Mouse (Mus musculus) thymus, postnatal 4 days (tissue): ENCODE results near the gene Erg.

Experiments used
- DNase-seq: peaks from one replicate; pipeline ENCODE4 v3.0.0; 2021

The Erg gene

DNA sequence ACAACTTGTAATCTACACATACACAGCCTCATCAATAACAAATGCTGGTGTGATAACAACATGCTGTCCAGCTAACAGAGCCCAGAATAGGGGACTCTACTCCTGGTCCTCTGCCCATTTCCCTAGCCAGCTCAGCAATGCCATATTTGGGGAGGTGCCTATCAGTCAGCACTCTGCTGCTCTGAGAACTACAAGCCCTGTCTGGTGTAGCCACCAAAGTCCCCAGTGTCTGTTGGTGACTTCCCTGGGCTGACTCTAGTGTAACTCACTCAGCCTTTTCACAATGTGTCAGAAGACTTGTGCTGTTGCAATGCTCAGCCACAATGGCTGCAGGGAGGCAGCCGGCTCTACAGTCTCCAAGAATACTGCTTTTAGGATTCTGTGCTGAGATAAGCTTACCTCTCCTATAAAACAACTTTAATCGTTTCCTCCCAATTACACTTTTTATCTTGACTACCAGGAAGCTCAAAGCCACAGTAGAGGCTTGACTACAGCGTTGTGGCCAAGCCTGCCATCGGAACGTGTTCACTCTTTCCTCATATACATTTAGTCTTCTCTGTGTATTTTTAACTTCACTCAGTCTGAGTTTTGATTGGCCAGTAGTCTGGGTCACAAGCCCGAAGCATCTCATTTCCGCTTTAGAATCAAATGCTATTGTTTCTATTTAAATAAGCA lies 201.0 kb downstream of the Erg start:
- no peak for DNase-seq

DNA sequence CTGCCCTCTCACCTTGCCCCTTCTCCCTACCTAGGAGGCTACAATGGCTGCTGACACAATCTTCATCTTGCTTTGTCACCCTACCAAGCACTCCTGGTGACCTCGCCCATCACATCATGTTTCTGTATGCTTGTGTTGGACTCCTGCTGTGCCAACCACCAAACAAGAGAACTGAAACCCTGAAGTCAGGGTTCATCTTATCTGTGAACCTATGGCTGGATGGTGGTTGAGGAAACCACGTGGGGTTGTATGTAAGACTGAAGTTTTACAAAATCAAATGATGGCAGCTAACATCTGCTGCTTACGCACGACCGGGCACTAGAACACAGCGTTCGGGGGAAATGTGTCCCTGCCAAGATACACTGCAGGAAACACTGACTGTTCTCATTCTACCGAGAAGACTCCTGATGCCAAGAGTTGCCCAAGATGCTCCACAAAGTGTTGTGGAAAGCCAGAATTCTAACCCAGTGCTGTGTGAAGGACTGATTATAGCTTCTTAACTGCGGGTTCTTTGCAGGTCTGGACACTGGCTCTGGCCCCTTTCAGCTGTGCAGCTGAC lies 201.7 kb downstream of the Erg start:
- DNase-seq: no peak

DNA sequence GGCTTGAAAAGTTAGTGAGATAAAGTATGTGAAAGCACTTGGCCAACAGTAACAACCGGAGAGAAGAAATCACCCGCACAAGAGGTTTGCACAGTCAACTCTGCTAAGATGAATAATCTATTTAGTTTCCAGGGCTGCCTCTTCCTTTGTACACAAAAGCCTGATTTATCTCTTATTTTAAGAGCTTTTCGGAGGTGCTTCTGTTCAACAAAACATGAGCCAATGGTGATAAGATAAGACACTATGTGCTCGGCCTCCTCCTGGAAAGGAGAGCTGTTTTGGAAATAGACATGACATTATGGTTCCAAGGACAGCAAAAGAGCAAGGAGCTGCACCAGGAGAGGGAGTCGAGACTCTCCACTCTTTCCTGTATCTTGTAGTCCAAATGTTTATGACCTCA lies 204.1 kb downstream of the Erg start:
- DNase-seq: no peak

DNA sequence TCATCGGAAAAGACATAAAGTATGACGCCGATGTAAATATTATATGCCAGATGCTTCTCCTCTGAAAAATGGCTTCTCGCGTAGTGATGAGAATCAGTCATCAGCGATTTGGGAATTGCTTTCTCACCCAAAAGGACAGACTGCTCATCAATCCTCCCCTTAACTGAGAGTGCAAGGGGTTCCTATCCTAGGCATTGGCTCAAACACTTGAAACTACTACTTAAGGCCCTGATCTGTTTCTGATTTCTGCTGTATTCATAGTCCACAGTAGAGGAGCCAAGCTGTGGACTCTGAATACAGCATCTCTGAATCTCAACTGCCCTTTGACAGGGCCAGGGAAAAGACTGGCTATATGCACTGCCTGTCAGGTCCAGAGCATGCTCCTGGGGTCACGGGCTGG lies 209.6 kb downstream of the Erg start:
- no peak for DNase-seq

DNA sequence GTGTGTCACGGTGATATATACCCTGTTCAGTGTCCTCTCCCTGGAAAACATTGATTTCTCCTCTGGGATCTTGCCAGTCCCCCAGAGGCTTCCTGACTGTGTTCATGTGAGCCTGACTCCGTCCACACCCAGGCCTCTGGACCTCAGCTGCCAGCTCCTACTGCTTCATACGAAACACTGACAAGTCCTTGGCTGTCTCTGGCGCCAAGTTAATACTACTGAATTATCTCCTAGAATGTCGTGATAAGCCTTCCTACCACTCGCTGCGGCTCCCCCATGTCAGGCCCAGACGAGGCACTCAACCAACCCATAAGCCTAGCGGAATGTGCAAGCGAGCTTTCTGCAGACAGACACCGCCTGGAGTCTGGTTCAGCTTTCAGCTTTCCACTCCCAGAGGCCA lies 210.0 kb downstream of the Erg start:
- no peak for DNase-seq

DNA sequence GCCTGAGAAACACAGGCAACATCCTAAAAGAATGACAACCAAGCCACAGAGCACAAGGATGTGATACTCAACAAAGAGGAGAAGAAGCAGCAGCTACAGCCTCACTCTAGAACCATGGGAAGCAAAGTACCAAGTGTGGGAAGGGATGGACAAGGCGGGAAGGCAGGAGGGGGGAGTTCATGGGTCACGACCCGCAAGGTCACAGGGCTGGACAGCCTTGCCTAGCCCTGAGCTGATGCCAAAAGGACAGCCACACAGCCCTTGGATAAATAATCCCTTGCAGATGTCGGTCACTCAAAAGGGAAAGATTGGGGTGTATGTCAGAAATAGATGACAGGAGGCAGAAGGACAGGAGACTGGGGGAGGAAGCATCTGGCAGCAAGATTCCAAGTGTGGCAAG lies 211.7 kb downstream of the Erg start:
- no peak for DNase-seq

DNA sequence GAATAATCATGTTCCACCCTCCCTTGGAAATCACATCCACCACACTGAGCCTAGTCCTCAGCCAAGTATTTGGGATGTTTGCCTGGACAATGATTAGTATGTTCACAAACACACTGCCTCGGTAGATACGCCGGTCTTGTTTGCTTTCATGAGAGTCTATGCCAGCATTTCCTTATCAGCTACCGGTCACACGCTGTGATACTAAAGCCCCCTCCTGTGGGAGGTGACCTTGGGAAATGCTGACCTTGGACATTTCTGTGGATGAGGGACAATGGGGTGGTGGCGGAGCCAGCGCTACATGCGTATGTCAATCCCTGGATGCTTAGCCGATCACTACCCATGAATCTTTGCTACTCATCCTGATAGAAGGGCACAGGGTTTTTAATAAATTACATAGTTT lies 213.4 kb downstream of the Erg start:
- DNase-seq: no peak

DNA sequence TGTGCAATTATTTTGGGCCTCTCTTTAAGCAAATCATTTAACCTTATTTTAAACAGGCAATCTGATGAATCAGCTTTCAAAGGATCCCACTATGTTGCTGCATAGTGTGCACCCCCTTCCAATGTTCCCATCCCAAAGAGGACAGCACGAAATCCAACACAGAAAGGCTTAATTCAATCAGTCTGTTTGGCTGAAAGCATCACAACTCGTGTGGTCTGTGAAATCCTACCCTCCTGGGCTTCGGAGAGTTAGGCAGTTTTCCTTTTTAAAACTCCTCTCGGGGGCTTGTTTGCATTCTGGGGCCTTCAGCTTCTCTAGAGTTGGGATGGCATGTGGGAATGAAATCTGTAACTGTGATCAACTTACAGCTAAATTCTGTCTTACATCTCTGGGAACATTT lies 214.7 kb downstream of the Erg start:
- no peak for DNase-seq

DNA sequence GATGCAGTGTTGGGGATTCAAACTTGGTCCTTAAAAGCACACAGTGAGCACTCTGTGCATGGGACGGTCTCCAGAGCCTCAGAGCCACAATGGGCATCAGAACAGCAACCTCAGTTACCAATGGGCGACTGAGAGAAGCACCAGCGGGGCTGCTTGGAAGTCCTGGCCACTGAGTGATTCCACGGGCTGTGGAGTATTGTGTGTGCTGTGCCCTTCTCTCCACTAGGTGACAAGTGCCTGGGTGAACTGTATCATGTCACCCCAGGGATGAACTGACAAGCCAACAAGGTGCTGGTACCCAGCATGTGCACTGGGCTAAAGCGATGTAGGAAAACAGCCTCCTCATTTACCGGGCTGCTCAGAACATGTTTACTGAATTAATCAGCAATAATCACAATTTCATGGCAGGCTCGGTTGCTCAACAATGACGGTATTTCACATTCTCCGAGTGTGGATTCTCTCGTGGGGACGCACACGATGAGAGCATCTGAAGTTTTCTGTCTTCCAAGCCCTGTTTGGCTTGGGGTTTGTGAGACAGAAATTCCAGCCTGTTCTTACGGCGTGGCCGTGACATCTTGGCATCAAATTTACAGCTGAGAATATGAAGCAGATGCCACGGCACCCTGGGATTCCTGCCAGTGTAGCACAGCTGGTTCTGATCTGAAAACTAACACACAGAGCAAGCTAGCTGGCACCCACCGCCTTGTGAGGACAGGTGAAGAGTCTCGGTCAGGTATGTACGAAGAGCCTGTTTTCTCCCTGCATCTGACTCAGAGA lies 219.2 kb downstream of the Erg start:
- DNase-seq: no peak

DNA sequence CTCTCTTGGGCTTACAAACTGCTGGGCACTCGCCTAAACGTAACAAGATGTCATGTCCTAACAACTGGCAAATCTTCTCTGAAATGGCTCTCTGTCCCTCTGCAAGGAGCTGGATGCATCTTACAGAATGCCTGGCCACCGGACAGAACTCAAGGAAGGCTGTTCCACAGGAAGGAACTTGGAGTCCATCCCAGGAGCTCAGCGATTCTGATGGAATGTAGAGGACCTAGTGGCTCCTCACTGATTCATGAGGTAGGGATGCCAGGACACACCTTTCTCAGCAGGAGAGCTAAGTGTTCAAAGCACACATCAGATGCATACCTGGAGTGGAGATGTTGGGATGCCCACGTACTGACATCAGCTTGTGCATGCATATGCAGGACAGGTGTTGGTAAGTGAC lies 221.2 kb downstream of the Erg start:
- no peak for DNase-seq

DNA sequence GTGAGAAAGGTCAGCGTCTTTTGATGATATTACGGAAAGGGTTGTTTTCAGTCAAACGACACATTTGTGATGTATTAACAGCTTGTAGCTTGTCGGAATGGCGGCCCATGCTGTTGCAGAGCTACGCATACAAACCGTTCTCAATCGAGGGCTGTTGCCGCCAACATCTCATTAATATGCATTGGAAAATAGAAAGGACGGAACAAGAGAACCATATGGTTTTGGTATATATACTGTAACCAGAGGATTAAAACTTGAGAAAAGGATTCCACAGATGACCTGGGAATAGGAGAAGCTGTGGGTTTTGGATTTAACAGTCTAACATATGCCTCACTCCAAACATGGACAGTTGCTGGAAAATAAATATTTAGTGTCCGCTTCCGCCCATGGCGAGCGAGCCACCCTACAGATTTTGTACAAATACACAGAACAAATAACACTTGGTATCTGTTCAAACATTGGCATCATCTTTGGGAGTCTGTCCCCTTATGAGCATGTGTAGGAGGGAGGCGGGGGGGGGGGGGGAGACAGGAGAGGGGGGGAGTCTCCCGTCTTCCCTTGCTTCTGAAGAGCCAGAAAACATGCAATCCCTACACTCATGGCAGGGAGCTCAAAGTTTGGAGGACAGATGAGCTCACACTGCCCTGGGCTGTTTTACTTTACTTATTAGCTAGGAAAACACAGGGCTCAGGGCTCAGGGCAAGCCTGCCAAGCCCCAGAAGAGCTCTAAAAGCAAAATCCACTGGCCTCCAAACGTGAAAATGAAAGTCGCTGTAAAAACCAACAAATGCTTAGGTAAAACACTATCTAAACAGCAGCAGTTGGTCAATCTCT lies 222.5 kb downstream of the Erg start:
- DNase-seq: no peak

DNA sequence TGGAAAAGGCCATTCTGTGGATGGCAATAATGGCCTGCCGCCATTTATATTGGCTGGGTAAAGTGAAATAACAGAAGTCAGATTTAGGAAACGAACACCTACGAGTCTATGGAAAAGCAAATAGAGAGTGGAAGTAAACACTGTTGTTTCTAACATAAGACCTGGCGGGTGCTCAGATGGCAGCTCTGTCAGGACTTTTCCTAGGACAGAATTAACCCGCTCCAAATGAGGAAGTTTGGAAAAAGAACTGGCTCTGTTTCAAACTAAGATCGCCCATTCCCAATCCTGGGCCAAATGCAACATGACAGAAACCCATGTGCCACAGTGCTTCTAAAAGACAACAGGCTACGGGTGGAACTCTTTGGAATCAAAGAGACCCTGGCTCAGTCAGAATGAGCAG lies 224.4 kb downstream of the Erg start:
- DNase-seq: no peak

DNA sequence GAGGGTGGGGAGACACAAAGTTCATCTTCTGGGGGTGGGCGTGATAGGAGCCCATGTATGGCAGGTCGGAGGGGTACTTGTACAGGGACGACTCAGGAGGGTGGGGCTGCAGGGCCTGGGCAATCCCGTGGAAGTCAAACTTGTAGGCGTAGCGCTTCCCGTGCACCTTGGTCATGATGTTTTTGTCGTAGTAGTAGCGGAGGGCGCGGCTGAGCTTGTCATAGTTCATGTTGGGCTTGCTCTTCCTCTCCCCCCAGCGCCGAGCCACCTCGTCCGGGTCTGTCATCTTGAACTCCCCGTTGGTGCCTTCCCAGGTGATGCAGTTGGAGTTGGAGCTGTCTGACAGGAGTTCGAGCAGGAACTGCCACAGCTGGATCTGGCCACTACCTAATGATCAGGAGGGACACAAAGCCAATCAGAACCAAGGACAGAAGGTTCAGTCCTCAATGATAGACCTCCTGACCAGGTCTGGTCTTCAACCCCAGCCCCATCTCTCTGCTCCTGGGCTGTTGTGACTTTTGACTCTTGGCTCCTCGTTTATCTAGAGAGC lies 225.4 kb downstream of the Erg start:
- DNase-seq: no peak

DNA sequence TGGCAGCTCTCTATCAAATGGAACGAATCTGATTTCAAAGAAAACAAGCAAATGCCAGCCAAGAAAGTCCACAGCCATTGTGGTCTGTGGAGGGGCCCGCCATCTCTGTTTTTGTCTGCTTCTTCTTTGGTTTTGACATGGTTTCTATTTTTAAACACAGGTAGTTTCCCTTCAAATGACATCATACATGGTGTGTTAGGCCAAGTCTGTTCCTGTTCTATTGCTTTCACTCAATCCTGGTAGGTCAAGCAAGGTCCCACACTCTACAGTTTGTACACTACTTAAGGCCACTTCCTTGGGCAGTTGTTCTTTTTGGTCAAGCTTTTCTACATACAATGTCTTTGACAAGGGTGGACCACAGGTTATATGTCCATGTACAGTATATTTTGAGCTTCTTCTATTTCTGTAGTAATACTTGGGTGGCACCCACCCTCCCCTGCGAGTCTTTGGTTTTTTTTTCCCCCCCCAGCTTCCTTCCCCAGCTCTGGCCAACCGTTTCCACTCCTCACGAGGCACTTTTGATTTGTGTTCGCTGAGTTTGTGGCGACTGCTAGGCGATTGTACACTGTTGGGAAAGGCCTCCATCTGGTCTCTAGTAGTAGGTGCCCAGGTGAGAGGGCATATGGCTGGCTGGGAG lies 226.1 kb downstream of the Erg start:
- DNase-seq: no peak

DNA sequence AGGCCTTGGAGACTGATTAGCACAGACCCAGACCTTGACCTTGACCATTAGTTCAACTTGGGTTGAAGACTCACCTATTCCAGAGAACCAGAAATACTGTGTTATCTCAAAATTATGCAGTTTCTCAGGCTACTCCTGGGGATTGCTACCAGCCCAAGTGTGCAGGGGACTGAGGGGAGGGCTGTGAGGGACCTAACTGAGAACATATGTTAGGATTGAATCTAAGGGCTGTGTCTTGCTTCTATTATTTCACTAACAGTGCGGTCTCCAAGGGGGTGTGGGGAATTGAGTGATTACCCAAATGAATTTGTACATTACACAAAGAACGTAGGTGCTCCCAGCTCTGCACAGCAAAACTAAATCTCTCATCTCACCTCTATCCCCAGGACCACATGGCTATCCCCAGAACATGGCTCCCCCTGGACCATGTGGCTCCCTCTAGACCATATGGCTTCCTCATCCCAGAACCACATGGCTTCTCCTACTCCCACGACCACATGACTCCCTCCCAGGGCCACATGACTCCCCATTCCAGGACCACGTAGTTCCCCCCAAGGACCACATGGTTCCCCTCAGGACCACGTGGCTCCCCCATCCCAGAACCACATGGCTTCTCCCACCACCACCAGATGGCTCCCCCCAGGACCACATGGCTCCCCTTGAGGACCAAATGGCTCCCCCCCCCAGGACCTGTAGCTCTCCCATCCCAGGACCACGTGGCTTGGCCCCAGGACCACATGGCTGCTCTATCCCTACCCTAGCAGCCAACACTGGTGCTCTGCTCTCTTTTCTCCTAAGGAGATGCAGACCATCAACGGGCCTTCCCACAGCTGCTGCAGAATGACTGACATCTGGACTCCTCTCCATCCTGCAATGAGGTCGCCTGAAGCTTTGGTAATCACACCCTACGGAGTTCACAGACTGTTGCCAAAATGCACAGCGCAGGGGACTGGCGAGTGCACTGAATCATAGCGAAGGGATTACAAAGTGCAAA lies 229.1 kb downstream of the Erg start:
- no peak for DNase-seq

DNA sequence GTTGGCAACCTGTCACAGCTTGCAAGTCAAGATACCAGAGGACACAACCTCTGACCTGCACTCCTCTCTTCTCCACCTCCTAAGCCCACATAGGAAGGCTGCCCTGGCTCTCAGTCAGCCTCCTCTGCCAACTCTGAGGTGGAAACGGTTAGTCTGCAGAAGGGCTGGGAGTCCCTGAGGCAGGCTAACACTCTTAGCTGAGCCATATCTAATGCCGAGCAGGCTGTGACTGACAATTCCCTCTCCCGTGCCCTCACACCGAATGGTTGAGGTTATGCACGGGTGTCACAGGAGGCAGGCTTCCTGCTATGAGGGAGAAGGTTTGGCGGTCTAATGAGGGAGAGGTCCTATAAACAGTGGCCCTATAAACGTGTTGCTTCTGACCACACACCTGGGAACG lies 232.6 kb downstream of the Erg start:
- no peak for DNase-seq

DNA sequence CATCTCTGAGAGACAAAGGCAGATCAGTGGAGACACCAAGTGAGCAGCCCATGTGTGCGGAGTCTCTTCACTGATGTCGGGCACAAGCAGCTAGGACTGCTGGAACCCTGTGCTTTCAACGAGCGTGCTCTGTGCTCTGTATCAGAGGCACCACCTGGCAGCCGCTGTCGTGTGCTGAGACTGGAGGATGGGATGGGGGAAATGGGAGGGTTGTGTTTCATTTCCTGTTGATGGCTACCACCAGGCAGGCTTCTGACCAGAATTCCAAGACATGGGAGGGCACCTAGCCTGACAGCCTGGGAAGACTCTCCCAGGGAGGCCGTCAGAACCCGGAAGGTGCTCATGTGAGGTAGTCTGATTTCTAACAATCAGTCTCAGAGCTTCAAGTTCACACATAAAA lies 234.1 kb downstream of the Erg start:
- peak; percentile 32 for DNase-seq

DNA sequence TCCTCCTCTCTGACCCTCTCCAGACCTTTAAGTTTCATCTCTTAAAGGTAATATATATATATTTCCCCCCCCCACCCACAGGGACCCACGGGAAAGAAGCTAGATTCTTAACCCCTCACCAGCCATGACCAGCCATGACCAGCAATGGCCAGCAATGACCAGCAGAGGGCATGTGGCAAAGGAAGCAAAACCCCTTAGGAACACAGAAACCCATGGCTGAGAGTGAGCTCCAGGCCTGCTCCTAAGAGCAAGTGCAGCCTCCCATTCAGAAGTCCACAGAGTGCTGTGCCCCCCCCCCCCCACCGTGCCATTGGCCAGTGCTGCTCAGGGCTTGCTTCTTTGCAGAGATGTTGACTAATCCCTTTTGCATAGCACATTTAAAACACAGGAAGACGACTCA lies 235.9 kb downstream of the Erg start:
- DNase-seq: peak; percentile 80

DNA sequence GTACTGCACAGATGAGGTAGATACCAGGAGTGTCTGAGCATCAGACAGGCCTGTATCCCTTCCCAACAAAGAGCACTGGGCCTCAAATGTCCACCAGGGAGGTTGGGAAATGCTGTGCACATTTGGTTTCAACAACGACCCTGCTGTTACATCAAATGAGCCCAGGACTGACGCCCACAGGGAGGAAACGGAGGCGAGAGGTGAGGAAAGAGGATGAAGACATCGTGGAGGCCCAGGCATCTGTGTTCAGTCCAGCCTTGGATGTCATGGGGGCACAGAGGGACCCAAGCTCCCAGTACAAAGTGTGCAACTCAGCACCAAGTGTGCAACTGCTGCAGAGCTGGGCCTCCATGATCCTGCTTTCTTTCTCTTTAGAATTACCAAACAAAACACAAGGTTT lies 236.6 kb downstream of the Erg start:
- DNase-seq: no peak

DNA sequence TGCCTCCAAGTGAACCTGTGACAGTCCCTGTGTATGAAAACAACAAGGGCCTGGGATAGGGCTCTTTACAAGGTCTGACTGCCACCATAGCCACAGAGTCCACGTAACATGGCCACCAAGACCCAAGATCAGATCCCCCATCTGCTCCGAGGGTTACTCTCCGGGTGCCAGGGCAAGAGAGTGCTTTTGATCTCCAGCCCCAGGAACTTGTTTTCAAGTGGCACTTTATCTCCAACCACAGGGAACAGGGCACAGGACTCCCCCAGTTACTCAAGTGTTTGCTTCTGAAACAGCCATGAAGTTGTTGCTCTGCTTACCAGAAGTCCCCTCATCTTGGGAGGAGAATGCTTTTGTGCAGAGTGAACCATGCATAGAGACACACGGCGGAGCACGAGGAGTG lies 237.0 kb downstream of the Erg start:
- DNase-seq: no peak

DNA sequence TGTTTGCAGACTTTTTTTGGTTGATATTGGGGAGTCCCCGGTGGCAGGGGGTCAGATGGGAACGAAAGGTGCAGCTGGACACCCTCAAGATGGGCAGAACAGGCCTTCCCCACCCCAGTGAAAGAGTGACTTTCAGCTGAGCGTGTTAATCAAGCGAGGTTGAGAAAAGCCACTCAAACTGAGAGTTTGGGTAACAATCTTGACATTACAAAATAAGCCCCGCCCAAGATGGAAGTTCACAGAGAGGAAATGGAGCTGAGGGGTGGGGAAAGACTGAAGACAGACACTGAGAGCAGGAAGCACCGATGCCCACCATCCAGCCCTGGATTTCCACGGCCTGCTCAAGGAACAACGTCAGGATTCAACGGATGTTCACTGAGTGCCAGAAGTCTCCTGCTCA lies 237.8 kb downstream of the Erg start:
- DNase-seq: no peak

DNA sequence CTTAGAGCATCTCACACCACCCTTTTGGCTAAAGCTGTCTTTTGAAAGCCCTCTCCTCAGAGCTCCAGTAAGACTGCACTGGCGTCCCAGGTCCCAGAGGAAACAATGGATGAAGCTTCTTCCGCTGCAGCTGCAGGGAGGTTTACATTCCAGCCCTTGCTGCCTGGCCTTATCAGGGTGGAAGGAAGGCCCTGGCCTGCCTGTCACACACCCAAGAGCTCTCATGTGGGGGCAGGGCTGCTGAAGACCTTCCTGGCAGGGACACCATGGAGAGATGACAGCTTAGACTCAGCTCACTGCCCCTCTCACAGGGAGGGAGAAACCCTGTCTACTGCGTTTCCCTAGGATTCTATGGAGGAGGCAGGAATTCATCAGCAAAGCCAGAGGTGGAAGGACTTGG lies 239.2 kb downstream of the Erg start:
- peak; percentile 19 for DNase-seq
